In genomic region chr2:104690720-104691119, GRCm38 (mm10) we compare ENCODE assay signal across 26 mouse cellular contexts. TPM values are rescaled to one million over a fixed set of nuclear protein-coding genes. Genes with fewer than 3 reads are reported as not detected.
DNase-seq lines count a peak whose midpoint lies in the region; ATAC-seq and TF ChIP-seq lines count a peak whose summit lies in the region.
"Had no signal": no experiment of that assay in that cellular context is flagged by ENCODE, and none has a peak within 500 bp of the region (broad histone marks: within the 10 kb centered on the region; RNA-seq: fewer than 3 reads in every experiment).

No protein-coding gene starts in this region.

- no peaks in the 10 kb centered on the region for H3K4me1 ChIP-seq in intestine, postnatal 0 days (replicated peaks; ENCODE audit: control insufficient read depth, insufficient read depth, low read length)
- no peaks in the 10 kb centered on the region; the same call in 1 of the 2 replicates for H3K4me1 ChIP-seq in liver, embryonic 11.5 days (replicated peaks; ENCODE audit: control insufficient read depth, insufficient read depth, low read length)
- H3K4me1 ChIP-seq in forebrain, embryonic 16.5 days (replicated peaks; ENCODE audit: control insufficient read depth, insufficient read depth, low read length): no peaks in the 10 kb centered on the region
- H3K4me1 ChIP-seq: embryonic facial prominence, embryonic 13.5 days; forebrain, embryonic 13.5 days; hindbrain, embryonic 15.5 days had no signal

- H3K9me3 ChIP-seq in intestine, postnatal 0 days (ENCODE audit: control insufficient read depth): no peaks in the 10 kb centered on the region
- no peaks in the 10 kb centered on the region for H3K9me3 ChIP-seq in liver, embryonic 11.5 days (ENCODE audit: control insufficient read depth, low read length)
- H3K9me3 ChIP-seq in forebrain, embryonic 16.5 days (ENCODE audit: control insufficient read depth, low read length): no peaks in the 10 kb centered on the region
- H3K9me3 ChIP-seq: embryonic facial prominence, embryonic 13.5 days; forebrain, embryonic 13.5 days; heart, embryonic 12.5 days; hindbrain, embryonic 15.5 days had no signal

- H3K27ac ChIP-seq in intestine, postnatal 0 days (ENCODE audit: low read depth, low read length): no peak overlapping the region
- no peak overlapping the region for H3K27ac ChIP-seq in liver, embryonic 11.5 days (ENCODE audit: low read depth, low read length)
- H3K27ac ChIP-seq in forebrain, embryonic 16.5 days (ENCODE audit: low read length): no peak overlapping the region
- H3K27ac ChIP-seq: embryonic facial prominence, embryonic 13.5 days; forebrain, embryonic 13.5 days; hindbrain, embryonic 15.5 days had no signal

- H3K9ac ChIP-seq in intestine, postnatal 0 days (ENCODE audit: low read depth, low read length): no peak overlapping the region
- no peak overlapping the region for H3K9ac ChIP-seq in liver, embryonic 11.5 days (ENCODE audit: low read depth, low read length)
- no peak overlapping the region for H3K9ac ChIP-seq in forebrain, embryonic 16.5 days (replicated peaks; ENCODE audit: low read depth, low read length)
- H3K9ac ChIP-seq: embryonic facial prominence, embryonic 13.5 days; forebrain, embryonic 13.5 days; heart, embryonic 12.5 days; hindbrain, embryonic 15.5 days had no signal

- H3K4me2 ChIP-seq in intestine, postnatal 0 days (replicated peaks; ENCODE audit: low read depth): no peak overlapping the region
- H3K4me2 ChIP-seq in liver, embryonic 11.5 days: no peak overlapping the region
- no peak overlapping the region for H3K4me2 ChIP-seq in forebrain, embryonic 16.5 days (ENCODE audit: low read length)
- H3K4me2 ChIP-seq: embryonic facial prominence, embryonic 13.5 days; forebrain, embryonic 13.5 days; heart, embryonic 12.5 days; hindbrain, embryonic 15.5 days had no signal

- no peak overlapping the region for H3K4me3 ChIP-seq in intestine, postnatal 0 days (ENCODE audit: low read depth, low read length)
- no peak overlapping the region for H3K4me3 ChIP-seq in liver, embryonic 11.5 days (ENCODE audit: low read depth, low read length)
- no peak overlapping the region for H3K4me3 ChIP-seq in forebrain, embryonic 16.5 days (replicated peaks; ENCODE audit: low read length)
- H3K4me3 ChIP-seq: embryonic facial prominence, embryonic 13.5 days; forebrain, embryonic 13.5 days; heart, embryonic 12.5 days; hindbrain, embryonic 15.5 days had no signal

- H3K36me3 ChIP-seq in intestine, postnatal 0 days (ENCODE audit: control insufficient read depth, insufficient read depth): no peaks in the 10 kb centered on the region
- H3K36me3 ChIP-seq in liver, embryonic 11.5 days (ENCODE audit: control insufficient read depth, insufficient read depth, low read length): no peaks in the 10 kb centered on the region
- no peaks in the 10 kb centered on the region for H3K36me3 ChIP-seq in forebrain, embryonic 16.5 days (ENCODE audit: control insufficient read depth, insufficient read depth)
- H3K36me3 ChIP-seq: embryonic facial prominence, embryonic 13.5 days; heart, embryonic 12.5 days had no signal

- 92% methylated on average over 4 of the region's 4 CpGs for WGBS in intestine, postnatal 0 days
- WGBS in liver, embryonic 11.5 days: 47% methylated on average over 4 of the region's 4 CpGs
- WGBS in forebrain, embryonic 16.5 days: 76% methylated on average over 4 of the region's 4 CpGs

- ATAC-seq in common myeloid progenitor, adult 5-6 weeks (replicated peaks; ENCODE audit: low read depth, poor library complexity, severe bottlenecking): peak; percentile 70
- peak; percentile 63 for ATAC-seq in megakaryocyte progenitor cell, adult 5-6 weeks (replicated peaks; ENCODE audit: poor library complexity)
- ATAC-seq in intestine, postnatal 0 days: no peak
- no peak for ATAC-seq in liver, embryonic 11.5 days (replicated peaks; ENCODE audit: low FRiP score)
- ATAC-seq in forebrain, embryonic 16.5 days: no peak
- ATAC-seq: forebrain, embryonic 13.5 days; intestine, embryonic 16.5 days had no signal

- DNase-seq in 416B (ENCODE audit: low read depth): peak; percentile 17
- DNase-seq in B cell, adult 2 months: peak; percentile 37 to 43
- no peak for DNase-seq in layer of hippocampus, postnatal 10 days (ENCODE audit: low spot score in 2 of 2)
- no peak for DNase-seq in liver, embryonic 11.5 days (ENCODE audit: low spot score)
- DNase-seq: adrenal gland, postnatal 10 days; cerebellum, adult 11-12 months; cerebellum, adult 9-10 months; cerebellum, postnatal 25 days; gastrocnemius, postnatal 36 days; heart, adult 18-20 months had no signal

- no peak for TF ChIP-seq CTCF in intestine, postnatal 0 days (IDR thresholded peaks at IDR 0.05; ENCODE audit: low read depth)

- no peaks in the 10 kb centered on the region for H3K27me3 ChIP-seq in intestine, postnatal 0 days (replicated peaks; ENCODE audit: control insufficient read depth, insufficient read depth, low read length)
- H3K27me3 ChIP-seq in liver, embryonic 11.5 days (replicated peaks; ENCODE audit: control insufficient read depth, insufficient read depth, low read length): no peaks in the 10 kb centered on the region
- no peaks in the 10 kb centered on the region for H3K27me3 ChIP-seq in forebrain, embryonic 16.5 days (replicated peaks; ENCODE audit: control insufficient read depth, insufficient read depth, low read length)
- H3K27me3 ChIP-seq: embryonic facial prominence, embryonic 13.5 days; forebrain, embryonic 13.5 days; heart, embryonic 12.5 days; hindbrain, embryonic 15.5 days had no signal

RNA-seq across cellular contexts. Expression of gene Tcp11l1, which starts 21.2 kb away (rescaled TPM):
- 5.3 and 11.2 TPM in 2 replicates for total RNA-seq in common myeloid progenitor, adult 5-6 weeks (2017)
- total RNA-seq in megakaryocyte progenitor cell, adult 5-6 weeks (2015): 15.3 and 15.8 TPM in 2 replicates
- 9.0 and 10.8 TPM in 2 replicates for total RNA-seq in megakaryocyte progenitor cell, adult 5-6 weeks (2017)
- total RNA-seq in layer of hippocampus, postnatal 10 days (2021): 10 to 100 TPM; 48.2 to 49.6 TPM
- 16.0 and 17.2 TPM in 2 replicates for polyA plus RNA-seq in intestine, postnatal 0 days (2015; fragmentation: Nextera tagmentation; extraction: Ambion mirVana)
- polyA plus RNA-seq in liver, embryonic 11.5 days (2014; fragmentation: Nextera tagmentation; extraction: Ambion mirVana): 20.3 and 22.9 TPM in 2 replicates
- 51.0 and 54.0 TPM in 2 replicates for polyA plus RNA-seq in forebrain, embryonic 16.5 days (2015; fragmentation: Nextera tagmentation; extraction: Ambion mirVana)

RNA-seq across cellular contexts. Expression of gene Pin1rt1, which starts 25.5 kb away (rescaled TPM):
- not detected in 2 replicates for total RNA-seq in common myeloid progenitor, adult 5-6 weeks (2017)
- total RNA-seq in megakaryocyte progenitor cell, adult 5-6 weeks (2015): not detected in 2 replicates
- not detected in 2 replicates for total RNA-seq in megakaryocyte progenitor cell, adult 5-6 weeks (2017)
- not detected for total RNA-seq in layer of hippocampus, postnatal 10 days (2021)
- polyA plus RNA-seq in intestine, postnatal 0 days (2015; fragmentation: Nextera tagmentation; extraction: Ambion mirVana): not detected in 2 replicates
- polyA plus RNA-seq in liver, embryonic 11.5 days (2014; fragmentation: Nextera tagmentation; extraction: Ambion mirVana): not detected in 2 replicates
- 0.18 TPM in 1 of 2 replicates, not detected in the other for polyA plus RNA-seq in forebrain, embryonic 16.5 days (2015; fragmentation: Nextera tagmentation; extraction: Ambion mirVana)
- total RNA-seq: adrenal gland, postnatal 10 days; adrenal gland, postnatal 4 days; gastrocnemius, adult 8-10 months; gastrocnemius, postnatal 36 days; heart, adult 18-20 months; heart, postnatal 25 days had no signal
- polyA plus RNA-seq: brain, embryonic 14.5 days; C2C12; embryonic facial prominence, embryonic 13.5 days; forebrain, embryonic 13.5 days; heart, embryonic 12.5 days; heart, embryonic 16.5 days; hindbrain, embryonic 11.5 days; intestine, embryonic 16.5 days had no signal

RNA-seq across cellular contexts. Expression of gene Depdc7, which starts 52.0 kb away (rescaled TPM):
- total RNA-seq in common myeloid progenitor, adult 5-6 weeks (2017): 1.2 and 15.7 TPM in 2 replicates
- 4.5 and 5.4 TPM in 2 replicates for total RNA-seq in megakaryocyte progenitor cell, adult 5-6 weeks (2015)
- 4.1 and 4.8 TPM in 2 replicates for total RNA-seq in megakaryocyte progenitor cell, adult 5-6 weeks (2017)
- 1 to 10 TPM; 3.0 to 3.2 TPM for total RNA-seq in layer of hippocampus, postnatal 10 days (2021)
- 62.4 and 70.0 TPM in 2 replicates for polyA plus RNA-seq in intestine, postnatal 0 days (2015; fragmentation: Nextera tagmentation; extraction: Ambion mirVana)
- 10.3 and 12.3 TPM in 2 replicates for polyA plus RNA-seq in liver, embryonic 11.5 days (2014; fragmentation: Nextera tagmentation; extraction: Ambion mirVana)
- 1.9 and 2.4 TPM in 2 replicates for polyA plus RNA-seq in forebrain, embryonic 16.5 days (2015; fragmentation: Nextera tagmentation; extraction: Ambion mirVana)

Comparison
In these comparisons a context has a peak if more than half of its experiments do, and no peak if none do; other contexts are left out.
1. DNase-seq: peak in 416B (single experiment) and B cell, adult 2 months (2 of 2); none in layer of hippocampus, postnatal 10 days (0 of 2) and liver, embryonic 11.5 days (single experiment).
2. ATAC-seq: peak in common myeloid progenitor, adult 5-6 weeks (single experiment) and megakaryocyte progenitor cell, adult 5-6 weeks (single experiment); none in intestine, postnatal 0 days (single experiment), liver, embryonic 11.5 days (single experiment) and forebrain, embryonic 16.5 days (single experiment).